ENCODE assay signal across 8 mouse cellular contexts in the genomic region with DNA sequence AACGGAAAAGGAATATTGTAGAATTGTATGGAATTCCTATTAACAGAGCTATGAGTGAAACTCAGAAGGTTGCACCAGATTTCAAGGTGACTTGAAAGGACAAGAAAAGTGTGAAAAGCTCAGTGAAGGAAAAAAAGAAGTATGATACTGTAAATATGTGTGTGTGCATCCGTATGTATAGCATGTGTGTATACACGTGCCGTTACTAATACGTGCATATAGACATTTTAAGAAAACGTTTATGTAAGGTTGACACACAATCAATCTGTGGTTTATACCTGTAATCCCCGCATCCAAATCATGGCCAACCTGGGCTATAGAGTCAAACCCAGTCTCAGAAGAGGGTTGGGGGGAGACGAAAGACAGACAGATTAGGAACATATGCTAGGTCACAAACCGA. TPM values are rescaled to one million over a fixed set of nuclear protein-coding genes. Genes with fewer than 3 reads are reported as not detected.
A peak's percentile ranks its signal among the peaks of the same experiment; 100 is the strongest.
DNase-seq lines count a peak whose midpoint lies in the region; ATAC-seq and TF ChIP-seq lines count a peak whose summit lies in the region.

No protein-coding gene starts in this region.

- H3K9ac ChIP-seq in neural tube, embryonic 11.5 days (ENCODE audit: low read length): peak overlapping the region; percentile 88
- peak overlapping the region; percentile 92 for H3K9ac ChIP-seq in liver, embryonic 11.5 days (ENCODE audit: low read depth, low read length)
- H3K9ac ChIP-seq in stomach, embryonic 16.5 days (ENCODE audit: low read length): peak overlapping the region; percentile 94

- TF ChIP-seq CTCF in cerebellum, adult 2 months (IDR thresholded peaks at IDR 0.05; ENCODE audit: borderline replicate concordance, insufficient read depth, low read depth, low read length): no peak

- no peaks in the 10 kb centered on the region; the same call in 1 of the 2 replicates for H3K4me1 ChIP-seq in cerebellum, adult 2 months (ENCODE audit: control insufficient read depth, insufficient read depth, low read length)
- peaks cover 11% of the 10 kb centered on the region for H3K4me1 ChIP-seq in neural tube, embryonic 11.5 days (ENCODE audit: control insufficient read depth, insufficient read depth, low read length)
- peaks cover 12% of the 10 kb centered on the region for H3K4me1 ChIP-seq in liver, embryonic 11.5 days (replicated peaks; ENCODE audit: control insufficient read depth, insufficient read depth, low read length)
- peaks cover 8% of the 10 kb centered on the region for H3K4me1 ChIP-seq in stomach, embryonic 16.5 days (ENCODE audit: control insufficient read depth, insufficient read depth, low read length)

- no peak for ATAC-seq in neural tube, embryonic 11.5 days (ENCODE audit: insufficient read depth, low FRiP score, low TSS enrichment)
- no peak for ATAC-seq in liver, embryonic 11.5 days (replicated peaks; ENCODE audit: low FRiP score)
- no peak; the same call in 1 of the 2 replicates for ATAC-seq in stomach, embryonic 16.5 days (ENCODE audit: insufficient read depth, low FRiP score)

- no peak for TF ChIP-seq POLR2A in cerebellum, adult 2 months (IDR thresholded peaks at IDR 0.05; ENCODE audit: borderline replicate concordance, insufficient read depth, low read length)

- no peaks in the 10 kb centered on the region for H3K9me3 ChIP-seq in neural tube, embryonic 11.5 days (ENCODE audit: control insufficient read depth, low read length)
- H3K9me3 ChIP-seq in liver, embryonic 11.5 days (ENCODE audit: control insufficient read depth, low read length): no peaks in the 10 kb centered on the region
- no peaks in the 10 kb centered on the region for H3K9me3 ChIP-seq in stomach, embryonic 16.5 days (replicated peaks; ENCODE audit: control insufficient read depth, low read length)

- peak overlapping the region; percentile 55; the same call in 1 of the 2 replicates for H3K27ac ChIP-seq in cerebellum, adult 2 months (ENCODE audit: insufficient read depth, low read length)
- H3K27ac ChIP-seq in neural tube, embryonic 11.5 days (ENCODE audit: low read depth, low read length): peak overlapping the region; percentile 91; the same call in 1 of the 2 replicates
- peak overlapping the region; percentile 94; the same call in 1 of the 2 replicates for H3K27ac ChIP-seq in liver, embryonic 11.5 days (ENCODE audit: low read depth, low read length)
- peak overlapping the region; percentile 94 for H3K27ac ChIP-seq in stomach, embryonic 16.5 days (ENCODE audit: low read length)

- WGBS in cerebellum, adult 2 months: 23% methylated on average over 9 of the region's 9 CpGs
- 29% methylated on average over 9 of the region's 9 CpGs for WGBS in neural tube, embryonic 11.5 days
- 21% methylated on average over 9 of the region's 9 CpGs for WGBS in liver, embryonic 11.5 days
- WGBS in stomach, embryonic 16.5 days: 23% methylated on average over 9 of the region's 9 CpGs

- H3K4me2 ChIP-seq in neural tube, embryonic 11.5 days (ENCODE audit: low read depth): peak overlapping the region; percentile 88
- peak overlapping the region; percentile 79 for H3K4me2 ChIP-seq in liver, embryonic 11.5 days
- H3K4me2 ChIP-seq in stomach, embryonic 16.5 days (ENCODE audit: low read depth, low read length): peak overlapping the region; percentile 96

- no peak for DNase-seq in cerebellum, adult 2 months
- no peak for DNase-seq in cerebellum, adult 18-20 months
- no peak for DNase-seq in neural tube, embryonic 11.5 days (ENCODE audit: low spot score)
- DNase-seq in neural tube, embryonic 10.5 days (ENCODE audit: extremely low spot score, low spot score): no peak
- no peak for DNase-seq in liver, embryonic 11.5 days (ENCODE audit: low spot score)
- no peak for DNase-seq in c-Kit-positive CD71-positive TER-119-positive erythroid progenitor cells, embryonic 14.5 days (ENCODE audit: low spot score)
- DNase-seq in kidney, adult 8-10 months: no peak

- no peaks in the 10 kb centered on the region for H3K36me3 ChIP-seq in neural tube, embryonic 11.5 days (ENCODE audit: control insufficient read depth, insufficient read depth, low read length)
- no peaks in the 10 kb centered on the region for H3K36me3 ChIP-seq in liver, embryonic 11.5 days (ENCODE audit: control insufficient read depth, insufficient read depth, low read length)
- H3K36me3 ChIP-seq in stomach, embryonic 16.5 days (ENCODE audit: control insufficient read depth, insufficient read depth, low read length): no peaks in the 10 kb centered on the region

- H3K27me3 ChIP-seq in cerebellum, adult 2 months (ENCODE audit: control insufficient read depth, insufficient read depth, low read length): no peaks in the 10 kb centered on the region; the same call in 1 of the 2 replicates
- H3K27me3 ChIP-seq in neural tube, embryonic 11.5 days (ENCODE audit: control insufficient read depth, insufficient read depth, low read length): no peaks in the 10 kb centered on the region
- H3K27me3 ChIP-seq in liver, embryonic 11.5 days (replicated peaks; ENCODE audit: control insufficient read depth, insufficient read depth, low read length): no peaks in the 10 kb centered on the region
- no peaks in the 10 kb centered on the region for H3K27me3 ChIP-seq in stomach, embryonic 16.5 days (ENCODE audit: control insufficient read depth, insufficient read depth, low read length)

- H3K4me3 ChIP-seq in cerebellum, adult 2 months (replicated peaks; ENCODE audit: insufficient read depth, low read depth, low read length): peak overlapping the region; percentile 80
- H3K4me3 ChIP-seq in neural tube, embryonic 11.5 days (ENCODE audit: low read depth, low read length): peak overlapping the region; percentile 97
- H3K4me3 ChIP-seq in liver, embryonic 11.5 days (ENCODE audit: low read depth, low read length): peak overlapping the region; percentile 92
- H3K4me3 ChIP-seq in stomach, embryonic 16.5 days (replicated peaks; ENCODE audit: low read length): peak overlapping the region; percentile 100

RNA-seq across cellular contexts. Expression of gene Nudcd3, which starts 0.4 kb away (rescaled TPM):
- polyA plus RNA-seq in cerebellum, adult 2 months (2012; rRNA removed): 91.5 and 96.0 TPM in 2 replicates
- 50.9 and 52.0 TPM in 2 replicates for polyA plus RNA-seq in neural tube, embryonic 11.5 days (2014; fragmentation: Nextera tagmentation; extraction: Ambion mirVana)
- polyA plus RNA-seq in liver, embryonic 11.5 days (2014; fragmentation: Nextera tagmentation; extraction: Ambion mirVana): 31.9 and 32.4 TPM in 2 replicates
- 39.0 and 42.3 TPM in 2 replicates for polyA plus RNA-seq in stomach, embryonic 16.5 days (2015; fragmentation: Nextera tagmentation; extraction: Ambion mirVana)

RNA-seq across cellular contexts. Expression of gene A730071L15Rik, which starts 0.7 kb away (rescaled TPM):
- 0.15 and 0.16 TPM in 2 replicates for polyA plus RNA-seq in cerebellum, adult 2 months (2012; rRNA removed)
- 0.58 and 0.70 TPM in 2 replicates for polyA plus RNA-seq in neural tube, embryonic 11.5 days (2014; fragmentation: Nextera tagmentation; extraction: Ambion mirVana)
- 0.11 and 0.27 TPM in 2 replicates for polyA plus RNA-seq in liver, embryonic 11.5 days (2014; fragmentation: Nextera tagmentation; extraction: Ambion mirVana)
- 0.32 and 0.34 TPM in 2 replicates for polyA plus RNA-seq in stomach, embryonic 16.5 days (2015; fragmentation: Nextera tagmentation; extraction: Ambion mirVana)

RNA-seq across cellular contexts. Expression of gene Npc1l1, which starts 29.4 kb away (rescaled TPM):
- 1.2 and 1.3 TPM in 2 replicates for polyA plus RNA-seq in cerebellum, adult 2 months (2012; rRNA removed)
- not detected in 2 replicates for polyA plus RNA-seq in neural tube, embryonic 11.5 days (2014; fragmentation: Nextera tagmentation; extraction: Ambion mirVana)
- 0.06 and 0.23 TPM in 2 replicates for polyA plus RNA-seq in liver, embryonic 11.5 days (2014; fragmentation: Nextera tagmentation; extraction: Ambion mirVana)
- polyA plus RNA-seq in stomach, embryonic 16.5 days (2015; fragmentation: Nextera tagmentation; extraction: Ambion mirVana): 3.5 and 3.8 TPM in 2 replicates
